Mouse (Mus musculus) forebrain, embryonic 15.5 days (tissue): ENCODE results near the gene Olfr243. TPM values are rescaled to one million over a fixed set of nuclear protein-coding genes. Genes with fewer than 3 reads are reported as not detected.

Experiments
- polyA plus RNA-seq: library from polyadenylated mRNA; unstranded; fragments of >200 nt; fragmentation: Nextera tagmentation; extraction: Ambion mirVana; gene quantifications from 2 replicates; pipeline ENCODE4 v1.2.1, GENCODE M21; 2015

The Olfr243 gene
- polyA plus RNA-seq, 1 experiment from 2014 or later = not detected

Other genes starting within 250 kb of the Olfr243 start
- not detected in 2 replicates for gene Olfr608, start 244.8 kb upstream of the Olfr243 start, polyA plus RNA-seq
- not detected in 2 replicates for gene Olfr609, start 216.6 kb upstream of the Olfr243 start, polyA plus RNA-seq
- not detected in 2 replicates for gene Olfr610, start 202.5 kb upstream of the Olfr243 start, polyA plus RNA-seq
- not detected in 2 replicates for gene Olfr611, start 193.8 kb upstream of the Olfr243 start, polyA plus RNA-seq
- gene Olfr612, start 172.0 kb upstream of the Olfr243 start, polyA plus RNA-seq = not detected in 2 replicates
- gene Olfr613, start 166.6 kb upstream of the Olfr243 start, polyA plus RNA-seq = not detected in 2 replicates
- not detected in 2 replicates for gene Olfr615, start 158.6 kb upstream of the Olfr243 start, polyA plus RNA-seq
- gene Olfr616, start 145.5 kb upstream of the Olfr243 start, polyA plus RNA-seq = not detected in 2 replicates
- gene Olfr617, start 141.6 kb upstream of the Olfr243 start, polyA plus RNA-seq = not detected in 2 replicates
- gene Olfr618, start 124.6 kb upstream of the Olfr243 start, polyA plus RNA-seq = not detected in 2 replicates
- gene Olfr619, start 114.1 kb upstream of the Olfr243 start, polyA plus RNA-seq = not detected in 2 replicates
- gene Olfr620, start 102.1 kb upstream of the Olfr243 start, polyA plus RNA-seq = not detected in 2 replicates
- not detected in 2 replicates for gene Olfr622, start 72.0 kb upstream of the Olfr243 start, polyA plus RNA-seq
- gene Olfr623, start 51.0 kb upstream of the Olfr243 start, polyA plus RNA-seq = not detected in 2 replicates
- not detected in 2 replicates for gene Olfr624, start 43.5 kb upstream of the Olfr243 start, polyA plus RNA-seq
- not detected in 2 replicates for gene Olfr625-ps1, start 32.0 kb upstream of the Olfr243 start, polyA plus RNA-seq
- not detected in 2 replicates for gene Olfr628, start 15.7 kb downstream of the Olfr243 start, polyA plus RNA-seq
- gene Olfr629, start 30.3 kb downstream of the Olfr243 start, polyA plus RNA-seq = not detected in 2 replicates
- not detected in 2 replicates for gene Olfr630, start 42.7 kb downstream of the Olfr243 start, polyA plus RNA-seq
- gene Olfr69, start 56.9 kb downstream of the Olfr243 start, polyA plus RNA-seq = not detected in 2 replicates
- not detected in 2 replicates for gene Olfr68, start 65.0 kb downstream of the Olfr243 start, polyA plus RNA-seq
- gene Olfr67, start 77.2 kb downstream of the Olfr243 start, polyA plus RNA-seq = not detected in 2 replicates
- 1,298 and 1,407 TPM in 2 replicates for gene Hbb-bt, start 99.3 kb downstream of the Olfr243 start, polyA plus RNA-seq
- 3,597 and 4,102 TPM in 2 replicates for gene Hbb-bs, start 113.4 kb downstream of the Olfr243 start, polyA plus RNA-seq
- gene Hbb-bh2, start 125.8 kb downstream of the Olfr243 start, polyA plus RNA-seq = not detected in 2 replicates
- gene Hbb-bh1, start 128.5 kb downstream of the Olfr243 start, polyA plus RNA-seq = 1.1 and 2.1 TPM in 2 replicates
- gene Hbb-y, start 138.5 kb downstream of the Olfr243 start, polyA plus RNA-seq = 114 and 201 TPM in 2 replicates
- not detected in 2 replicates for gene Olfr66, start 171.6 kb downstream of the Olfr243 start, polyA plus RNA-seq
- gene Olfr64, start 179.8 kb downstream of the Olfr243 start, polyA plus RNA-seq = not detected in 2 replicates
- not detected in 2 replicates for gene Olfr65, start 188.8 kb downstream of the Olfr243 start, polyA plus RNA-seq
- not detected in 2 replicates for gene Olfr631, start 214.2 kb downstream of the Olfr243 start, polyA plus RNA-seq
- gene Olfr632, start 219.7 kb downstream of the Olfr243 start, polyA plus RNA-seq = not detected in 2 replicates
- not detected in 2 replicates for gene Olfr633, start 229.8 kb downstream of the Olfr243 start, polyA plus RNA-seq